Mouse (Mus musculus): ENCODE results near the gene Mthfr. TPM values are rescaled to one million over a fixed set of nuclear protein-coding genes. Genes with fewer than 3 reads are reported as not detected.

Mthfr gene
- total and polyA plus RNA-seq, 2 experiments, result 4.1 to 11.8 TPM

GRCm38 (mm10) chr4:148033858-148034410, 4.9 kb upstream of the Mthfr start:
- Histone ChIP-seq H3K27ac (replicated peaks; ENCODE audit: insufficient read depth, low read depth, low read length) (no peak overlapping the region), H3K4me1 (ENCODE audit: control insufficient read depth, insufficient read depth, low read length) (0 out of 2 replicates have a peak, but pooled peaks cover 2% of the 10 kb centered on the region), H3K9ac (ENCODE audit: low read depth, low read length) (no peak overlapping the region), H3K36me3 (ENCODE audit: control insufficient read depth, insufficient read depth, low read length) (peaks cover 6% of the 10 kb centered on the region), H3K27me3 (ENCODE audit: control insufficient read depth, insufficient read depth, low read length) (no peaks in the 10 kb centered on the region), H3K4me3 (ENCODE audit: insufficient read depth, low read depth, low read length) (no peak overlapping the region), H3K79me2 (ENCODE audit: control insufficient read depth, insufficient read depth, low read length) (no peaks in the 10 kb centered on the region)
- TF ChIP-seq POLR2A (IDR thresholded peaks at IDR 0.05; ENCODE audit: extremely low read depth, insufficient read depth, low read length) (no peak), CTCF (IDR thresholded peaks at IDR 0.05; ENCODE audit: low read depth, low read length) (no peak)
- no peak for DNase-seq (ENCODE audit: extremely low read depth, low read depth, low spot score)
- WGBS, result 93% methylated on average over 7 of the region's 7 CpGs

DNA sequence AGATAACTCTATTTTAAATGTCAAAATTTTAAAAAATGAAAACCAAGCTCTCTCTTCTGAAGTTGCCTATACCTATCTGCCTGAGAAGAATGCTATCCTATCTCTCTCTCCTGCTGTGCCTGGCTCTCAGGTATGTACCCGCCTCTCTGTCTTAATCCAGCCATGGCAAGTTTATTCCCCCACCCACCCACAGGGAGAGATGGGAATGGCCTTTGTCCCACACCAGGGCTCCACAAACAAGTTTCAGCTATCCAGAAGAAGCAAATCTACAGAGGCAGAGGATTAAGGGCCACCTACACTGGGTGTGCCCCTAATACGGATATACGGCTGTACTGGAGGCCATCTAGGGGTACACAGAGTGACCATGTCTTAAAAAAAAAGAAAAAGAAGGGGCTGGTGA, 3.4 kb upstream of the Mthfr start:
- DNase-seq (ENCODE audit: extremely low read depth, low read depth, low spot score), result no peak
- TF ChIP-seq CTCF (IDR thresholded peaks at IDR 0.05; ENCODE audit: low read depth, low read length) (no peak), POLR2A (IDR thresholded peaks at IDR 0.05; ENCODE audit: extremely low read depth, insufficient read depth, low read length) (no peak)
- Histone ChIP-seq H3K9ac (ENCODE audit: low read depth, low read length) (no peak overlapping the region), H3K4me3 (ENCODE audit: insufficient read depth, low read depth, low read length) (no peak overlapping the region), H3K27me3 (ENCODE audit: control insufficient read depth, insufficient read depth, low read length) (no peaks in the 10 kb centered on the region), H3K79me2 (ENCODE audit: control insufficient read depth, insufficient read depth, low read length) (no peaks in the 10 kb centered on the region), H3K4me1 (ENCODE audit: control insufficient read depth, insufficient read depth, low read length) (peaks cover 13% of the 10 kb centered on the region), H3K36me3 (ENCODE audit: control insufficient read depth, insufficient read depth, low read length) (no peaks in the 10 kb centered on the region), H3K27ac (replicated peaks; ENCODE audit: insufficient read depth, low read depth, low read length) (no peak overlapping the region)
- WGBS, result 95% methylated on average over 3 of the region's 3 CpGs

DNA sequence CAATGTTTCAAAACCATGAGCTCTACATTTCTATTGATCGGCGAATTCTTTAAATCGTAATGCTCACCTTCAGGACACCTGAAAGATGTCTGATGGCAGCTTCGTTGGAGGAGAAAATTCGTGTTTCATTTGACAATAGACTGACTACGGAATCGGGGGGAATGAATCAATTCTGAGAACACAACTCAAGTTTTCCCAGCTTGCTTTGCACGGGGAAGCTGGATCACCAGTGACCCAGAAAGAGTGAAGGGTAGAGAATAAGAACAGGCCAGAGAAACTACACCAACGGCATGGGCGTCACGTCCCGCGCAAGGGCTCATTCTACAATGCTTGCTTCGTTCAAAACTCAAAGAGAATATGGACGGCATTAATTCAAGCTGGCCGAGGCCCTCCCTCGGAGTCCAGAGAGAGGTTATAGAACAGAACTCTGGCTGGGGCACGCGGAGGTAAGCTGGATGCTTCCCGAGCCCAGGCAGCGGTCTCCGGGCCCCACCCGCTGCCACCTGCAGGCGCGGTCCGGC, 738 bp upstream of the Mthfr start:
- Histone ChIP-seq H3K79me2 (ENCODE audit: control insufficient read depth, insufficient read depth, low read length) (no peaks in the 10 kb centered on the region; the same call in 1 of the 2 replicates), H3K9ac (ENCODE audit: low read depth, low read length) (peak overlapping the region; percentile 86), H3K27ac (replicated peaks; ENCODE audit: insufficient read depth, low read depth, low read length) (peak overlapping the region; percentile 88), H3K4me1 (ENCODE audit: control insufficient read depth, insufficient read depth, low read length) (peaks cover 19% of the 10 kb centered on the region), H3K36me3 (ENCODE audit: control insufficient read depth, insufficient read depth, low read length) (peaks cover 4% of the 10 kb centered on the region; the same call in 1 of the 2 replicates), H3K4me3 (ENCODE audit: insufficient read depth, low read depth, low read length) (peak overlapping the region; percentile 94), H3K27me3 (ENCODE audit: control insufficient read depth, insufficient read depth, low read length) (no peaks in the 10 kb centered on the region)
- no peak for DNase-seq (ENCODE audit: extremely low read depth, low read depth, low spot score)
- TF ChIP-seq CTCF (IDR thresholded peaks at IDR 0.05; ENCODE audit: low read depth, low read length) (no peak), POLR2A (IDR thresholded peaks at IDR 0.05; ENCODE audit: extremely low read depth, insufficient read depth, low read length) (no peak)
- 5% methylated on average over 26 of the region's 26 CpGs for WGBS

- peaks cover 19% of the 10 kb centered on the region for H3K4me1 ChIP-seq (ENCODE audit: control insufficient read depth, insufficient read depth, low read length)
- H3K27ac ChIP-seq (replicated peaks; ENCODE audit: insufficient read depth, low read depth, low read length), result peak overlapping the region; percentile 70
- no peaks in the 10 kb centered on the region; the same call in 1 of the 2 replicates for H3K79me2 ChIP-seq (ENCODE audit: control insufficient read depth, insufficient read depth, low read length)
- H3K27me3 ChIP-seq (ENCODE audit: control insufficient read depth, insufficient read depth, low read length), result no peaks in the 10 kb centered on the region
- H3K9ac ChIP-seq (ENCODE audit: low read depth, low read length), result peak overlapping the region; percentile 57
- TF ChIP-seq CTCF (IDR thresholded peaks at IDR 0.05; ENCODE audit: low read depth, low read length), result no peak
- no peak for TF ChIP-seq POLR2A (IDR thresholded peaks at IDR 0.05; ENCODE audit: extremely low read depth, insufficient read depth, low read length)
- 5% methylated on average over 19 of the region's 19 CpGs for WGBS
- DNase-seq (ENCODE audit: extremely low read depth, low read depth, low spot score), result peak; percentile 75
- peak overlapping the region; percentile 66 for H3K4me3 ChIP-seq (ENCODE audit: insufficient read depth, low read depth, low read length)
- peaks cover 4% of the 10 kb centered on the region; the same call in 1 of the 2 replicates for H3K36me3 ChIP-seq (ENCODE audit: control insufficient read depth, insufficient read depth, low read length)
Measured at GRCm38 (mm10) chr4:148039254-148040028, 564 bp downstream of the Mthfr start.

DNA sequence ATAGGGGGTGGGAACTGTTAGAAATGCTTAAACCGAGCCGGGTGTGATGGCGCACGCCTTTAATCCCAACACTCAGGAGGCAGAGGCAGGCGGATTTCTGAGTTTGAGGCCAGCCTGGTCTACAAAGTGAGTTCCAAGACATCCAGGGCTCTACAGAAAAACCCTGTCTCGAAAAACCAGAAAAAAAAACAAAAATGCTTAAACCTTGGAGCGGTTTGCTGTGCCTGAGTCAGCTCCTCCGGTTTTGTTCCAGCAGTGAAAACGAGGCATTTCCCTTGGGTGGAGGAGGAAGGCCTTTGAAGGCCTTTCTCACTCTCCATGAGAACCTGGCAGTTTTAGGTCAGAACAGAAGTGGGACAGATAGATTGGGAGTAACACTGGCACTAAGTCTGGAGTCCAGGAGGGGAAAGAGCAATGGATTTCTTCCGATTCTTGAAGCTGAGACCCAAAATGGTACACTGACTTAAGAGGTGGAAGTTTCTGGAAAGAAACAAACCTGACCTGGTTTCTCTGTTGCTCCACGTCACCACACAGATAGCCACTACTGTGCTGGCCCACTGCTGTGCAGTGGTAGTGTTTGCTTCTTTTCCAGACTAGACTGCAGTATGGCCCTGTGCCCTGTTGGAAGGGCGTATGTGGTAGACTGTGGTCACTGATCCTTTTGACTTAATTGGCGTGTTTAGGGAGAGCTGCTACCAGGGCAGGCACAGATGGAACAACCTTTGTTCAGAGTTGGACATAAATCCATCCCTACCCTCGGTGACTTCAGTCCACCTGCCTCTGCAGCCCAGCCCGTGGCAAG, 1.4 kb downstream of the Mthfr start:
- Histone ChIP-seq H3K36me3 (ENCODE audit: control insufficient read depth, insufficient read depth, low read length) (peaks cover 5% of the 10 kb centered on the region; the same call in 1 of the 2 replicates), H3K4me3 (ENCODE audit: insufficient read depth, low read depth, low read length) (no peak overlapping the region), H3K27me3 (ENCODE audit: control insufficient read depth, insufficient read depth, low read length) (no peaks in the 10 kb centered on the region), H3K27ac (replicated peaks; ENCODE audit: insufficient read depth, low read depth, low read length) (peak overlapping the region; percentile 8; the same call in 1 of the 2 replicates), H3K79me2 (ENCODE audit: control insufficient read depth, insufficient read depth, low read length) (no peaks in the 10 kb centered on the region; the same call in 1 of the 2 replicates), H3K9ac (ENCODE audit: low read depth, low read length) (no peak overlapping the region), H3K4me1 (ENCODE audit: control insufficient read depth, insufficient read depth, low read length) (peaks cover 19% of the 10 kb centered on the region)
- TF ChIP-seq CTCF (IDR thresholded peaks at IDR 0.05; ENCODE audit: low read depth, low read length), result no peak
- TF ChIP-seq POLR2A (IDR thresholded peaks at IDR 0.05; ENCODE audit: extremely low read depth, insufficient read depth, low read length), result no peak
- WGBS, result 43% methylated on average over 15 of the region's 15 CpGs
- DNase-seq (ENCODE audit: extremely low read depth, low read depth, low spot score), result peak; percentile 86
